Mouse (Mus musculus): ENCODE results near the gene 2410137M14Rik. TPM values are rescaled to one million over a fixed set of nuclear protein-coding genes. Genes with fewer than 3 reads are reported as not detected.

Gene 2410137M14Rik
- polyA plus RNA-seq, 1 experiment: 1.5 TPM

- TF ChIP-seq CTCF (IDR thresholded peaks at IDR 0.05; ENCODE audit: borderline replicate concordance, extremely low read depth, insufficient read depth, insufficient read length) (no peak), POLR2A (IDR thresholded peaks at IDR 0.05; ENCODE audit: borderline replicate concordance, extremely low read depth, insufficient read depth, insufficient read length, poor library complexity, severe bottlenecking) (no peak)
These were observed 28.5 kb upstream of the 2410137M14Rik start for GRCm38 (mm10) chr17:37009460-37010042.

GRCm38 (mm10) chr17:37008161-37008560 is 27.1 kb upstream of the 2410137M14Rik start:
- DNase-seq (ENCODE audit: low read depth): no peak
- TF ChIP-seq POLR2A (IDR thresholded peaks at IDR 0.05; ENCODE audit: borderline replicate concordance, extremely low read depth, insufficient read depth, insufficient read length, poor library complexity, severe bottlenecking) (no peak), CTCF (IDR thresholded peaks at IDR 0.05; ENCODE audit: borderline replicate concordance, extremely low read depth, insufficient read depth, insufficient read length) (no peak)

More at GRCm38 (mm10) chr17:37009460-37010042, 28.5 kb upstream of the 2410137M14Rik start:
- DNase-seq (ENCODE audit: low read depth): no peak

GRCm38 (mm10) chr17:37003366-37003765 is 22.3 kb upstream of the 2410137M14Rik start:
- TF ChIP-seq POLR2A (IDR thresholded peaks at IDR 0.05; ENCODE audit: borderline replicate concordance, extremely low read depth, insufficient read depth, insufficient read length, poor library complexity, severe bottlenecking) (no peak), CTCF (IDR thresholded peaks at IDR 0.05; ENCODE audit: borderline replicate concordance, extremely low read depth, insufficient read depth, insufficient read length) (no peak)
- DNase-seq (ENCODE audit: low read depth): peak; percentile 72

GRCm38 (mm10) chr17:37002364-37003330 is 21.6 kb upstream of the 2410137M14Rik start:
- peak; percentile 95 for DNase-seq (ENCODE audit: low read depth)
- TF ChIP-seq CTCF (IDR thresholded peaks at IDR 0.05; ENCODE audit: borderline replicate concordance, extremely low read depth, insufficient read depth, insufficient read length) (no peak), POLR2A (IDR thresholded peaks at IDR 0.05; ENCODE audit: borderline replicate concordance, extremely low read depth, insufficient read depth, insufficient read length, poor library complexity, severe bottlenecking) (peak; percentile 43; the same call in 1 of the 2 replicates)

GRCm38 (mm10) chr17:37000863-37001262 is 19.8 kb upstream of the 2410137M14Rik start, which contains the start of gene Zfp57:
TSS of gene Zfp57 (plus strand) at chr17:37001163.
- TF ChIP-seq POLR2A (IDR thresholded peaks at IDR 0.05; ENCODE audit: borderline replicate concordance, extremely low read depth, insufficient read depth, insufficient read length, poor library complexity, severe bottlenecking): no peak
- TF ChIP-seq CTCF (IDR thresholded peaks at IDR 0.05; ENCODE audit: borderline replicate concordance, extremely low read depth, insufficient read depth, insufficient read length): no peak
- DNase-seq (ENCODE audit: low read depth): no peak

GRCm38 (mm10) chr17:36998477-36998876 is 17.4 kb upstream of the 2410137M14Rik start:
- TF ChIP-seq CTCF (IDR thresholded peaks at IDR 0.05; ENCODE audit: borderline replicate concordance, extremely low read depth, insufficient read depth, insufficient read length) (no peak), POLR2A (IDR thresholded peaks at IDR 0.05; ENCODE audit: borderline replicate concordance, extremely low read depth, insufficient read depth, insufficient read length, poor library complexity, severe bottlenecking) (no peak)
- DNase-seq (ENCODE audit: low read depth): no peak

GRCm38 (mm10) chr17:36997033-36997735 is 16.1 kb upstream of the 2410137M14Rik start:
- peak; percentile 85 for DNase-seq (ENCODE audit: low read depth)
- TF ChIP-seq CTCF (IDR thresholded peaks at IDR 0.05; ENCODE audit: borderline replicate concordance, extremely low read depth, insufficient read depth, insufficient read length): peak; percentile 80
- TF ChIP-seq POLR2A (IDR thresholded peaks at IDR 0.05; ENCODE audit: borderline replicate concordance, extremely low read depth, insufficient read depth, insufficient read length, poor library complexity, severe bottlenecking): no peak

GRCm38 (mm10) chr17:36995448-36995847 is 14.4 kb upstream of the 2410137M14Rik start:
- no peak for DNase-seq (ENCODE audit: low read depth)
- TF ChIP-seq CTCF (IDR thresholded peaks at IDR 0.05; ENCODE audit: borderline replicate concordance, extremely low read depth, insufficient read depth, insufficient read length): no peak
- TF ChIP-seq POLR2A (IDR thresholded peaks at IDR 0.05; ENCODE audit: borderline replicate concordance, extremely low read depth, insufficient read depth, insufficient read length, poor library complexity, severe bottlenecking): no peak

- TF ChIP-seq POLR2A (IDR thresholded peaks at IDR 0.05; ENCODE audit: borderline replicate concordance, extremely low read depth, insufficient read depth, insufficient read length, poor library complexity, severe bottlenecking): no peak
- no peak for TF ChIP-seq CTCF (IDR thresholded peaks at IDR 0.05; ENCODE audit: borderline replicate concordance, extremely low read depth, insufficient read depth, insufficient read length)
- DNase-seq (ENCODE audit: low read depth): no peak
These were observed 13.5 kb upstream of the 2410137M14Rik start for GRCm38 (mm10) chr17:36994528-36994927.

- no peak for DNase-seq (ENCODE audit: low read depth)
- TF ChIP-seq POLR2A (IDR thresholded peaks at IDR 0.05; ENCODE audit: borderline replicate concordance, extremely low read depth, insufficient read depth, insufficient read length, poor library complexity, severe bottlenecking) (no peak), CTCF (IDR thresholded peaks at IDR 0.05; ENCODE audit: borderline replicate concordance, extremely low read depth, insufficient read depth, insufficient read length) (no peak)
These were observed 12.8 kb upstream of the 2410137M14Rik start for GRCm38 (mm10) chr17:36993770-36994325.
